Mouse (Mus musculus) thymus, adult 2 months (tissue): ENCODE measurements around the gene Wdr92.

Experiments used
- CTCF ChIP-seq: fragments of 200-500 bp; IDR thresholded peaks from 2 replicates; pipeline ENCODE4 v1.5.1; 2012; ENCODE audit warnings: mild to moderate bottlenecking, control low read depth, low read length, moderate library complexity, borderline replicate concordance; ENCODE audit not compliant: control insufficient read depth, poor library complexity, insufficient read depth; ENCODE audit errors: extremely low read depth
- POLR2A ChIP-seq: fragments of 200-500 bp; IDR thresholded peaks from 2 replicates; pipeline ENCODE4 v1.6.1; 2012; ENCODE audit warnings: mild to moderate bottlenecking, low read length, control low read depth, moderate library complexity; ENCODE audit not compliant: control insufficient read depth, poor library complexity, insufficient read depth; ENCODE audit errors: extremely low read depth

DNA sequence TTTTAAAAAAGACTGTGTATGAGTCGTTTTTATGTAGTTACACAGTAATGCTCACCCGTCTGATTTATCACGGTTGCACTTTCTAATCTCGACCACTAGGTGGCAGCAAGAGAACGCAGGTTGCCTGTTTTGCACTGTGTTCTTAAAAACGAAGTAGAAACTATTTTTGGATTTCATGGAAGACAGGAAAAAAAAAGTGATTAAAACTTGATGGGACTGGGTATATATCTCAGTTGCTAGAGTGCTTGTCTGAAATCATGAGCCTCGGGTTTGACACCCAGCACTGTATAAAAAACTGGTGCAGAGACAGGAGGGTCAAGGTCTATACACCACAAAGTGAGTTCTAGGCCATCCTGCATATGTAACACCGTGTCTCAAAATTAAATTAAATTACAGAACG is 98.1 kb downstream of the Wdr92 start:
- no peak for TF ChIP-seq CTCF
- no peak for TF ChIP-seq POLR2A
